Mouse (Mus musculus) testis, postnatal 10 days (tissue): ENCODE measurements around the gene Tbca.

ENCODE experiments used
- DNase-seq: peaks from one replicate; pipeline ENCODE4 v3.0.0; 2021; ENCODE audit warnings: low spot score

Gene Tbca

GRCm38 (mm10) chr13:94788771-94789649 lies at the start of gene Tbca:
Tbca (plus strand) TSS chr13:94788910.
- peak; percentile 93 for DNase-seq

- no peak for DNase-seq
Measured at GRCm38 (mm10) chr13:94745176-94745575, 43.5 kb upstream of the Tbca start.

GRCm38 (mm10) chr13:94765852-94766251 lies 22.9 kb upstream of the Tbca start:
- no peak for DNase-seq

GRCm38 (mm10) chr13:94768460-94769154 lies 20.1 kb upstream of the Tbca start:
- DNase-seq: no peak

DNA sequence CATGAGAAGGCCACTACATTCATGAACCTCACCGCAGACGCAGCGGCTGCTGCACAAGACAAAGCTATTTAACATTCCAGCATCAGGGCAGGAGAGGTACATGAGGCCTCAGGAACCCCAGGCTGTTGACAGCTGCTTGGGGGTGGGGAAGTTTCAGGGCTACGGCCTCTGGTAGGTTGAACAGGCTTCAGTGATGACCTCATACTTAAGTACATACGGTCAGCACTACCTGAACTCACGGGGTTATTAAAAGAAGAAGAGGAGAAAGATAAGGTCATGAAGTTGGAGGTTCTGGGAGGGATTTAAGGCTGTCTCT lies 19.6 kb upstream of the Tbca start:
- DNase-seq: no peak

- DNase-seq: no peak
Measured at GRCm38 (mm10) chr13:94786866-94787265, 1.8 kb upstream of the Tbca start.

GRCm38 (mm10) chr13:94794689-94795088 lies 6.0 kb downstream of the Tbca start:
- no peak for DNase-seq

GRCm38 (mm10) chr13:94803480-94804057 lies 14.9 kb downstream of the Tbca start:
- no peak for DNase-seq

- no peak for DNase-seq
Measured at GRCm38 (mm10) chr13:94806315-94807179, 17.8 kb downstream of the Tbca start.

DNA sequence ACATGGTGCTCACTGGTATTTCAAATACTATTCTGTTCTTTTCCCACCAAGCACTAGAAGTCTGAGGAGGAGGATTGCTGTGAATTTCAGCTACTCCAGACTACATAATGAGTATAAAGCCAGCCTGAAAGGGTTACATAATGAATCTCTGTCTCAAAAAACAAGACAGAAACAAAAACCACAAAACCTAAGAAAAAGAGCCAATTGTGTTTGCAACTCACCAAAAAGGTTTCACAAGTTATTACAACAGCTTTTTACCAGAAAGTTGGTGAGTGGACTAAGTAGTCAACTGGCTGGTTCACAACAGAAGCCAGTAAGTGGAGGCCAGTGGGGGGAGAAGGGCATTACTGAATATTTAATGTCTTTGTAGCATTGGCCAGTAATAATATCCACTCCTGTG lies 19.9 kb downstream of the Tbca start:
- DNase-seq: no peak

- no peak for DNase-seq
Measured at GRCm38 (mm10) chr13:94809724-94810123, 21.0 kb downstream of the Tbca start.

DNA sequence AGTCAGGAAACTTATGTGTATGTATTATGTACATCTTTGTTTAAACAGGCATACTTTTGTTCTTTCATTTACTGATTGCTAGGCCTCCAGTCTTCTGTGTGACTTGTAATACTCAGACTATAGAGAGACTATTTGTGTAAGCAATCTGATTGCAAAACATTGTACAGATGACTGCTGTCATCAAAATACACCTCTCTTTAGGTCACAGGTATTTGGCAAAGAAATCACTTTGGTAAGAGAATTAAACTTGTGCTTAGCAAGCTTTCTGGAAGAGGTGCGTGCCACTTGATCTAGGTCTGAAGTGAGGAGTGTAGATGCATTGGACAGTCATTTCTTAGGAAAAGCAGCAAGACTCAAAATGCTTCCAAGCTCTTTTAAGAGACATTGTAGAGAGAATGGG lies 22.7 kb downstream of the Tbca start:
- no peak for DNase-seq

- no peak for DNase-seq
Measured at GRCm38 (mm10) chr13:94813770-94814169, 25.1 kb downstream of the Tbca start.

- DNase-seq: no peak
Measured at GRCm38 (mm10) chr13:94820516-94820915, 31.8 kb downstream of the Tbca start.

- DNase-seq: no peak
Measured at GRCm38 (mm10) chr13:94820956-94821355, 32.2 kb downstream of the Tbca start.

DNA sequence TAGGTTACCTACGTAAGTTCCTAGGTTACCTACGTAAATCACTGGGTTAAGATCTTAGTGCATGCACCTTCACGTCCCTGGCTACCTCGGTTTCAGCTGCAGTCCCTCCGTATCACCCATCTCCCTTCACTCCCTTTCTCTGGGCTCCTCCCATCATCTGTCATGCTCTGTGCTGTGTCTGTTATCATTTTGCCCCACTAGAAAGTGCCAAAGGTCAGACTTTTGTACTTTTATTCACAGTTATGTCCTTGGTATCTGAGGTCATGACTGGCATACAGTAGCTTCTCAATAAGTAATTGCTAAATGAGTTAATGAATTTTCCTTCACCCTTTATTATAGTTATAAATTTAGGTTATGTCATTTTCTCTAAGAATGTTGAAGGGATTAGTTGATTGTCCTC lies 37.7 kb downstream of the Tbca start:
- no peak for DNase-seq

DNA sequence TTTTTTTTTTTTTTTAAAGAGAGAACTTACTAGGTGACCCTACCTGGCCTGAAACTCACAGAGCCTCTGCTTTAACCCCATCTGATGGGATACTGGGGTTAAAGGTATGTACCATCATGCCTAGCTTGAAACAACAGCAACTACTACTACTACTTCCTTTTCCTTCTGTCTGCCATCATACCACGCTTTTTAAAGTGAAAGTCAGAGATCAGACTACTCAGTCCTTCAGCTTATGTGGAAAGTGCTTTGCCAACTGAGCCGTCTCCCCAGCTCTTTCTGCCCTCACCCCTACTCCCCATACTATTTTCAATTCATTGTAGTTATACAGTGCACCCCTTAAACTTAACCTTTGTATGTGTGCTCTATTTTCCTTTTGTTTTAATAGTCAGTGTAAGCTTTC lies 38.3 kb downstream of the Tbca start:
- DNase-seq: no peak

DNA sequence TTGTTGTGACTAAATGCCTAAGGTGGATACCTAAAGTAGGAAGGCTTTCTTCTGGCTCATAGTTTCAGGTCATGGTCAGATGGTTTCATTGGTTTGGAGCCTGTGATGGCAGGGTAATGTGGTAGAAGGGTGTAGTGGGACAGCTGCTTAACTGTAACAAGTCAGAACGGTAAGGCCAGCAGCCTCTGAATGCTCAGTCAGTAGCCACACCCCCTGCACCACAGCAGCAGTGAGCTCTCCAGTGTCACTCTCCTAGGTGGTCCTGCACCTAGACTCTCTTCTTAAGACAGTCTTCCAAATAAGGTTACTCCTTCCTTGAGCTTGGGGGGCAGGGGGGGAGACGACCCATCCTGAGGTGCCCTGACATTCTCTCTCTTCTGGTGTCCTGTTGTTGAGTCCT lies 39.1 kb downstream of the Tbca start:
- no peak for DNase-seq

DNA sequence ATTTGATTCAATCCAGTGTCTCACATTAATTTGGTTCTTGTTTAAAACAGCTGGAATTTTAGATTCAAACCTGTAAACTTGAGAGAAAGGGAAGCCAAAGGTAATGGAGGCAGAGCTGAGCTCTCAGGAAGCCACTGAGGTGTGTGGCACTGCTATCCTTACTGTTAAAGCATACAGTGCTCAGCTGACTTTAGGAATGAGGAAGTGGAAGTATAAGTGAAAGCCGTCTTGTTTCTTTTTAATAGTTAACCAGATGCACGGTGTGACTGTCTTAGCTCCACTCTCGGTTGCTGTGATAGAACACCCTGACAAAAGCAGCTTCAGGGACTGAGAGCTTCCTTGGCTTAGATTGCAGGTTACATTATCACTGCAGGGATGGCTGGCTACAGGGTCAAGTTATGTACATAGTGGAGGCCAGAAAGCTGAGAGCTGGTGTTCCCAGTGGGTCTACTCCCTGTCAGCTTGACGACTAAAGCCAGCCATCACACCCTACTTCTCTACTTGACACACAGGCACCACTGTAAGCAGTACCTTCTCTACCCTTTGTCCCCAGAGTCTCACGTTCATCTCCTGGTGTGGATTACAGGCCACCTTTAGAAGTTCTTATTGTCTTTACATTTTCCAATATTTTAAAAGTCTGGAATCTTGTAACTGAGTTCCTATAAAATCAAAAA lies 49.5 kb downstream of the Tbca start:
- DNase-seq: no peak

- no peak for DNase-seq
Measured at GRCm38 (mm10) chr13:94838756-94839337, 50.1 kb downstream of the Tbca start.

DNA sequence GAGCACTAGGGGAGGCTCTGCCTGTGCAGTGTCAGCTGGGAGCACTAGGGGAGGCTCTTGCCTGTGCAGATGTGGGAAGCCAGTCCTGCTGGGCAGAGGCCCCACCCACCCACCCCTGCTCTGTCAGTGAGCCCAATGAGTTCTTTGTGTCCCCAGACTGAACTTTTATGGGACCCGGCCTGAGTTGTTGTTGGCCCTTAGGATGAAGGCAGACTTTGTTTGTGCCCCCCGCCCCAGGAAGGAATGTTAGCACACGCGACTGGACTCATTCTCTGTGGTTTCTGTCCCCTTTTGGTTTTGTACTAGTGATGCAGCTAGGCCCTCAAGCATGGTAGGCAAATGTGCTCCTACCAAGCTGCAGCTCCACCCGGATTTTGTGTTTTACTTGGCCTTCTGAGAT lies 54.5 kb downstream of the Tbca start:
- no peak for DNase-seq
